Mouse (Mus musculus) hindbrain, embryonic 14.5 days (tissue): ENCODE measurements at regions not wholly inside any gene's neighbourhood (a gene's known extent, or its start where the extent isn't known, plus 50 kb on each side); places are given as distances from the start of the nearest gene placed in this dataset.

Experiments used
- ATAC-seq: fragments of 200-750 bp; cut with Nextera tagmentation; 2 replicates; pipeline ENCODE4 v1.8.0; 2017; ENCODE audit warnings: moderate number of reproducible peaks, mild to moderate bottlenecking, moderate TSS enrichment, moderate library complexity; ENCODE audit not compliant: low FRiP score
- DNase-seq: peaks from one replicate; pipeline ENCODE4 v3.0.0-alpha.2; 2015; ENCODE audit warnings: low spot score
- H3K27ac ChIP-seq: fragments of 300-500 bp; sonication (generic); 2 replicates; pipeline ENCODE4 v1.5.1; 2014; ENCODE audit warnings: mild to moderate bottlenecking, moderate library complexity
- H3K27me3 ChIP-seq: fragments of 300-500 bp; sonication (generic); 2 replicates; pipeline ENCODE4 v1.6.1; 2014; ENCODE audit warnings: mild to moderate bottlenecking, low read length, mixed read lengths; ENCODE audit not compliant: control insufficient read depth, insufficient read depth
- H3K36me3 ChIP-seq: fragments of 300-500 bp; sonication (generic); replicated peaks from 2 replicates; pipeline ENCODE4 v1.6.1; 2014; ENCODE audit not compliant: control insufficient read depth, insufficient read depth
- H3K4me1 ChIP-seq: fragments of 300-500 bp; sonication (generic); replicated peaks from 2 replicates; pipeline ENCODE4 v1.6.1; 2014; ENCODE audit warnings: antibody characterized with exemption, low read length, mixed read lengths; ENCODE audit not compliant: control insufficient read depth, insufficient read depth
- H3K4me2 ChIP-seq: fragments of 300-500 bp; sonication (generic); replicated peaks from 2 replicates; pipeline ENCODE4 v1.6.1; 2014; ENCODE audit warnings: mild to moderate bottlenecking, moderate library complexity
- H3K4me3 ChIP-seq: fragments of 300-500 bp; sonication (generic); replicated peaks from 2 replicates; pipeline ENCODE4 v1.5.1; 2014; ENCODE audit warnings: mild to moderate bottlenecking, low read length
- H3K9ac ChIP-seq: fragments of 300-500 bp; sonication (generic); 2 replicates; pipeline ENCODE4 v1.6.1; 2014
- H3K9me3 ChIP-seq: fragments of 300-500 bp; sonication (generic); 2 replicates; pipeline ENCODE4 v1.6.1; 2016; ENCODE audit warnings: low read length; ENCODE audit not compliant: control insufficient read depth
- WGBS: fragments of 180-500 bp; shearing (Covaris S2); extraction: QIAGEN DNeasy Blood & Tissue Kit; methylation state at CpG from one replicate; pipeline ENCODE4 v1.1.7; 2014; 5-methylcytosine and 5-hydroxymethylcytosine counted together

DNA sequence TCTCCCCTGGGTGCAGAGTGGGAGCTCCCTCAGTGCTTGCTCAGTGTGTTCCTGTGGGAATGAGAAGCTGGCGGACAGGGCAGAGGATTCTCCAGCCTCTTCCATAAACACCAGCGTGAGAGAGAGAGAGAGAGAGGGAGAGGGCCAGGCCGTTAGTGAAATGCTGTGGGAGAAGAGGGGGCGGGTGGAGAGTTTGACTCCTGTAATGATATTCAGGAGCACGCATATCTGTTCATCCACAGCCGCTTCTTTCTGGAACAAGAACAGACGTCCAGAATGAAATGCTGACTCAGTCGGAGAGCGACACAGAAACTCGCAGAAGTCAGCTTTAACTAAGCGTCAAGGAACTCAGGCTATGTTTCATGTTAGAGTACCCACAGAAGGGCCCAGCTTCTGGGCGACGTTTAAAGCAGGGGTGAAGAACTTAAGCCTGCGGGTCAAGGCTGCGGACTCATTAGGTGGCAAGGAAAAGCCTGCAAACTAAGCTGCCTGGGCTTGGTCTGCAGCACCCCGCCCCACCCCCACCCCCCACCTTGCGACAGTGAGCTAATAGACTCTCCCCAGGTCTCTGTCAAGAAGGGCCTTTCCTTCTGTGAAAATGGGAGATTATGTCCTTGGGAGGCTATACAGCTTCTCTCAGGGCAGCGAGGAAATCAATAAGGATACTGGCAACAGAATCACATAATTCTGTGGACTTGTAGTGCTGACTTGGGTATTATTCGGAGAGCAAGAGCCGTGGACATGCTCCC lies 243.0 kb downstream of the Stim2 start:
- Histone ChIP-seq H3K27me3 (no peaks in the 10 kb centered on the region), H3K9ac (no peak overlapping the region), H3K36me3 (no peaks in the 10 kb centered on the region), H3K27ac (no peak overlapping the region; the same call in 1 of the 2 replicates), H3K4me2 (0 out of 2 replicates have a peak overlapping the region, but pooled peaks have one; percentile 9), H3K4me1 (no peaks in the 10 kb centered on the region), H3K9me3 (no peaks in the 10 kb centered on the region), H3K4me3 (no peak overlapping the region)
- WGBS = 43% methylated on average over 20 of the region's 20 CpGs
- DNase-seq (no peak), ATAC-seq (no peak; the same call in 1 of the 2 replicates)

- no peak for DNase-seq
- Histone ChIP-seq H3K4me3 (no peak overlapping the region), H3K36me3 (no peaks in the 10 kb centered on the region), H3K27ac (no peak overlapping the region; the same call in 1 of the 2 replicates), H3K27me3 (no peaks in the 10 kb centered on the region), H3K4me2 (no peak overlapping the region), H3K4me1 (no peaks in the 10 kb centered on the region), H3K9ac (no peak overlapping the region), H3K9me3 (no peaks in the 10 kb centered on the region)
- no peak for ATAC-seq
- 65% methylated on average over 4 of the region's 4 CpGs for WGBS
Observed at GRCm38 (mm10) chr5:54242126-54242525, 243.8 kb downstream of the Stim2 start.

DNA sequence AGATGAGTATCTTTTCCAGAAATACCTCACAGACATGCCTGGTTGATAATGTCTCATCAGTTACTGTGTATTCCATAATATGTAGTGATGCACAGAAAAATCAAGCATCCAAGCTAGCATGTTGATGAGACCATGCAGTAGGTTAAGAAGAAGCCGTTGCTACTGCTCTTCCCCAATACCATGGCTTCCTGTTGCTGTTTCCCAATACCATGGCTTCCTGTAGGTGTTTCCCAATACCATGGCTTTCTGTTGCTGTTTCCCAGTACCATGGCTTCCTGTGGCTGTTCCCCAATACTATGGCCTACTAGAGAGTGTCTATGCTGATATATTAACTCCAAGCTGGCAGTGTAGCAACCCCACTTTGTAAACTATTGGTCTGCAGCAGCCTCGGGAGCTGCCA lies 253.7 kb downstream of the Stim2 start:
- DNase-seq (no peak), ATAC-seq (no peak)
- no peaks in the 10 kb centered on the region for H3K9me3 ChIP-seq
- no peaks in the 10 kb centered on the region for H3K4me1 ChIP-seq
- H3K4me2 ChIP-seq = no peak overlapping the region
- no peak overlapping the region for H3K4me3 ChIP-seq
- no peak overlapping the region for H3K27ac ChIP-seq
- no peaks in the 10 kb centered on the region for H3K36me3 ChIP-seq
- no peaks in the 10 kb centered on the region for H3K27me3 ChIP-seq
- 88% methylated on average over 2 of the region's 2 CpGs for WGBS
- no peak overlapping the region for H3K9ac ChIP-seq

DNA sequence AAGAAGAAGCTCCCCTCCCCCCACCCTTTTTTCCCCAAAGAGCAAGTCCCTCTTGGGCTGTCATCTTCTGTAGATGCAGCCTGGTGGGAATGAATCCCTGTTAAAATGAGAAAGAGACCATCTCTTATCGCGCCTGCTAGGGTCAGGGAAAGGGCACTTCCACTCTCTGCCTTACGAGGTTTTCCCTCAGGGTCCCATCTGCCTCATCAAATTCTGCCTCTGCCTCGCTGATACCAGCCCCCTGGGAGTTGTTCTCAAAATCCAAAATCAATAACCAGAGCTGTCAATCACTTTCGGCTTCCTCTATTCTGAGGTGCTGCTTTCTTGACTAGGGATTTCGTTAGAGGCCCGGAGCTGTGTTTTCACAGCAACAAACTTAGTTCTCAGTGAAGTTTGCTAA lies 255.7 kb downstream of the Stim2 start:
- no peaks in the 10 kb centered on the region for H3K4me1 ChIP-seq
- no peak overlapping the region for H3K4me3 ChIP-seq
- H3K27me3 ChIP-seq = no peaks in the 10 kb centered on the region
- H3K9me3 ChIP-seq = no peaks in the 10 kb centered on the region
- DNase-seq = no peak
- 45% methylated on average over 7 of the region's 7 CpGs for WGBS
- no peak for ATAC-seq
- no peak overlapping the region for H3K27ac ChIP-seq
- no peak overlapping the region for H3K4me2 ChIP-seq
- no peak overlapping the region for H3K9ac ChIP-seq
- no peaks in the 10 kb centered on the region for H3K36me3 ChIP-seq

- Histone ChIP-seq H3K27me3 (no peaks in the 10 kb centered on the region), H3K9me3 (no peaks in the 10 kb centered on the region), H3K27ac (no peak overlapping the region), H3K4me3 (no peak overlapping the region), H3K36me3 (no peaks in the 10 kb centered on the region), H3K4me2 (no peak overlapping the region), H3K9ac (no peak overlapping the region), H3K4me1 (no peaks in the 10 kb centered on the region)
- ATAC-seq = peak; percentile 81; the same call in 1 of the 2 replicates
- DNase-seq = peak; percentile 80
- WGBS = 23% methylated on average over 1 of the region's 1 CpGs
Observed at GRCm38 (mm10) chr5:54258087-54258733, 259.9 kb downstream of the Stim2 start.

- Histone ChIP-seq H3K4me1 (peaks cover 7% of the 10 kb centered on the region; the same call in 1 of the 2 replicates), H3K27ac (no peak overlapping the region), H3K4me2 (no peak overlapping the region), H3K9me3 (no peaks in the 10 kb centered on the region), H3K4me3 (no peak overlapping the region), H3K27me3 (no peaks in the 10 kb centered on the region), H3K36me3 (no peaks in the 10 kb centered on the region), H3K9ac (no peak overlapping the region)
- ATAC-seq (peak; percentile 85; the same call in 1 of the 2 replicates), DNase-seq (peak; percentile 65)
- 25% methylated on average over 9 of the region's 9 CpGs for WGBS
Observed at GRCm38 (mm10) chr5:54264867-54265434, 266.7 kb downstream of the Stim2 start.

- no peak for DNase-seq
- no peaks in the 10 kb centered on the region for H3K27me3 ChIP-seq
- no peak overlapping the region for H3K27ac ChIP-seq
- no peaks in the 10 kb centered on the region for H3K36me3 ChIP-seq
- ATAC-seq = no peak
- peaks cover 7% of the 10 kb centered on the region; the same call in 1 of the 2 replicates for H3K4me1 ChIP-seq
- 54% methylated on average over 10 of the region's 10 CpGs for WGBS
- no peak overlapping the region for H3K4me2 ChIP-seq
- no peak overlapping the region for H3K9ac ChIP-seq
- no peak overlapping the region for H3K4me3 ChIP-seq
- no peaks in the 10 kb centered on the region for H3K9me3 ChIP-seq
Observed at GRCm38 (mm10) chr5:54267905-54268590, 269.7 kb downstream of the Stim2 start.

- H3K4me2 ChIP-seq = no peak overlapping the region
- no peak overlapping the region for H3K9ac ChIP-seq
- no peaks in the 10 kb centered on the region for H3K36me3 ChIP-seq
- DNase-seq (no peak), ATAC-seq (no peak)
- no peak overlapping the region for H3K27ac ChIP-seq
- no peak overlapping the region for H3K4me3 ChIP-seq
- peaks cover 11% of the 10 kb centered on the region for H3K4me1 ChIP-seq
- no peaks in the 10 kb centered on the region for H3K27me3 ChIP-seq
- no peaks in the 10 kb centered on the region for H3K9me3 ChIP-seq
- 48% methylated on average over 8 of the region's 8 CpGs for WGBS
Observed at GRCm38 (mm10) chr5:54279357-54279756, 281.1 kb downstream of the Stim2 start.

DNA sequence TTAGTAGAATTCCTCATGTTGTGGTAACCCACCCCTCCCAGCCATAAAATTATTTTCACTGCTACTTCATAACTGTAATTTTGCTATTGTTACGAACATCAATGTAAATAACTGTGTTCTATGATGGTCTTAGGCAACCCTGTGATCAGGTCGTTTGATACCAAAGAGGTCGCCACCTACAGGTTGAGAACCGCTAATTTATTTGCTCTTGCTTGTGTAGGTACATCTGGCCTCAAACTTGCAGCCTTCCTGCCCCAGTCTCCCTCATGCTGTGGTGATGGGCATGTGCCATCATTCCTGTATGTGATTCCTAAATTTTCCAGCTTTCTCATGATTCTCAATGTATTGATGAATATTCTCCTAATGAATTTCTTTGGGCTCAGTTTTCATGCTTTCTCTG lies 282.4 kb downstream of the Stim2 start:
- no peaks in the 10 kb centered on the region for H3K36me3 ChIP-seq
- H3K27ac ChIP-seq = no peak overlapping the region
- H3K9me3 ChIP-seq = no peaks in the 10 kb centered on the region
- H3K27me3 ChIP-seq = no peaks in the 10 kb centered on the region
- 42% methylated on average over 4 of the region's 4 CpGs for WGBS
- DNase-seq = peak; percentile 22
- H3K9ac ChIP-seq = no peak overlapping the region
- no peak overlapping the region for H3K4me2 ChIP-seq
- H3K4me3 ChIP-seq = no peak overlapping the region
- H3K4me1 ChIP-seq = peaks cover 11% of the 10 kb centered on the region
- ATAC-seq = no peak
